ENCODE assay signal across 29 mouse cellular contexts in the genomic region with DNA sequence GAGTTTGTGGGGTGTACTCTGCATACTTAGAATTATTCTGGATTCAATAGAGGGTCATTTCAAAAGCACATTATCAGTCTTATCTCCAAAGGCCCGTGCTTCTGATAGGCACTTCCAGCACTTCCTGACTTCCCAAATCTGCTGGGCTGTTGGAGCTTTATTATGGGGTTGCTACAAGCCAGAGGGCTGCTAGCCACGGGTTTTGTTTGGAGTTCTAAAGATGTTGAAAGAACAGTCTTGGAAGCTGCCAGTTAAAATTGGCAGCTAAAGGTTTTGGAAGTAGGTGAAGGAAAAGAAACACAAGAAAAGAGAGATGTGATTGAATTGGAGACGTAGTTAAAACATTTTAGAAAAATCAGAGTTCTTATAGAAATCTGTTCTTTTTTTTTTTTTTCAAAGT. TPM values are rescaled to one million over a fixed set of nuclear protein-coding genes. Genes with fewer than 3 reads are reported as not detected.
DNase-seq lines count a peak whose midpoint lies in the region; ATAC-seq lines count a peak whose summit lies in the region.
"Had no signal": no experiment of that assay in that cellular context is flagged by ENCODE, and none has a peak within 500 bp of the region (broad histone marks: within the 10 kb centered on the region; RNA-seq: fewer than 3 reads in every experiment).

No protein-coding gene starts in this region.

- H3K36me3 ChIP-seq in heart, embryonic 11.5 days (ENCODE audit: control insufficient read depth, insufficient read depth, low read length) = no peaks in the 10 kb centered on the region
- H3K36me3 ChIP-seq: G1E; heart, embryonic 15.5 days; hindbrain, embryonic 12.5 days; intestine, embryonic 15.5 days; lung, embryonic 15.5 days; midbrain, embryonic 12.5 days; neural tube, embryonic 13.5 days had no signal

- no peak overlapping the region for H3K27ac ChIP-seq in heart, embryonic 11.5 days (ENCODE audit: low read depth, low read length)
- H3K27ac ChIP-seq: heart, adult 2 months; heart, embryonic 15.5 days; hindbrain, embryonic 12.5 days; hindbrain, postnatal 0 days; intestine, embryonic 15.5 days; liver, embryonic 14.5 days; lung, embryonic 15.5 days; midbrain, embryonic 12.5 days; neural tube, embryonic 13.5 days had no signal

- DNase-seq in adrenal gland, postnatal 14 days = peak; percentile 5
- DNase-seq in adrenal gland, adult 2 months = no peak
- peak; percentile 8 for DNase-seq in heart, postnatal 25 days (ENCODE audit: low spot score)
- DNase-seq in lung, postnatal 25 days (ENCODE audit: low spot score) = peak; percentile 21
- DNase-seq in lung, postnatal 10 days = no peak
- DNase-seq in layer of hippocampus, adult 18-20 months (ENCODE audit: low spot score in 2 of 2) = no peak
- DNase-seq: cerebellum, adult 11-12 months; cerebellum, adult 9-11 months; gastrocnemius, postnatal 14 days; heart, postnatal 36 days; kidney, adult 2 months; kidney, postnatal 36 days; left cerebral cortex, postnatal 4 days; right cerebral cortex, postnatal 4 days; thymus, postnatal 4 days had no signal

- no peak overlapping the region for H3K4me3 ChIP-seq in heart, embryonic 11.5 days (ENCODE audit: low read depth, low read length)
- H3K4me3 ChIP-seq: erythroblast, embryonic 14.5 days; heart, adult 2 months; heart, embryonic 15.5 days; hindbrain, embryonic 12.5 days; intestine, embryonic 15.5 days; lung, embryonic 15.5 days; megakaryocyte, embryonic 14.5 days; midbrain, embryonic 12.5 days; neural tube, embryonic 13.5 days had no signal

- no peaks in the 10 kb centered on the region for H3K4me1 ChIP-seq in heart, embryonic 11.5 days (ENCODE audit: control insufficient read depth, insufficient read depth, low read length)
- H3K4me1 ChIP-seq: heart, embryonic 15.5 days; hindbrain, embryonic 12.5 days; intestine, embryonic 15.5 days; lung, embryonic 15.5 days; megakaryocyte, embryonic 14.5 days; midbrain, embryonic 12.5 days; neural tube, embryonic 13.5 days had no signal

- ATAC-seq in heart, embryonic 11.5 days (replicated peaks; ENCODE audit: insufficient number of reproducible peaks, low FRiP score, low TSS enrichment) = no peak
- ATAC-seq: forebrain, embryonic 16.5 days; hindbrain, postnatal 0 days; intestine, embryonic 15.5 days had no signal

- no peak overlapping the region for H3K4me2 ChIP-seq in heart, embryonic 11.5 days
- H3K4me2 ChIP-seq: heart, embryonic 15.5 days; hindbrain, embryonic 12.5 days; intestine, embryonic 15.5 days; lung, embryonic 15.5 days; midbrain, embryonic 12.5 days; neural tube, embryonic 13.5 days had no signal

- WGBS in heart, embryonic 11.5 days (ENCODE audit: insufficient replicate concordance) = 43% methylated on average over 3 of the region's 3 CpGs

- H3K9ac ChIP-seq in heart, embryonic 11.5 days (ENCODE audit: low read depth, low read length) = no peak overlapping the region
- H3K9ac ChIP-seq: heart, embryonic 15.5 days; hindbrain, embryonic 12.5 days; intestine, embryonic 15.5 days; liver, embryonic 14.5 days; lung, embryonic 15.5 days; midbrain, embryonic 12.5 days; neural tube, embryonic 13.5 days had no signal

- H3K27me3 ChIP-seq in heart, embryonic 11.5 days (ENCODE audit: control insufficient read depth, insufficient read depth, low read length) = no peaks in the 10 kb centered on the region
- H3K27me3 ChIP-seq: heart, embryonic 15.5 days; intestine, embryonic 15.5 days had no signal

- intact Hi-C loops in heart, postnatal 25 days (cut with DNase I) = no loop called here

- no peaks in the 10 kb centered on the region for H3K9me3 ChIP-seq in heart, embryonic 11.5 days (replicated peaks; ENCODE audit: control insufficient read depth, low read length)
- H3K9me3 ChIP-seq: G1E; heart, embryonic 15.5 days; hindbrain, embryonic 12.5 days; intestine, embryonic 15.5 days; lung, embryonic 15.5 days; megakaryocyte, embryonic 14.5 days; midbrain, embryonic 12.5 days; neural tube, embryonic 13.5 days had no signal

RNA-seq across cellular contexts. Expression of gene Pir, which starts 6.4 kb away (rescaled TPM):
- 4.5 and 4.9 TPM in 2 replicates for total RNA-seq in adrenal gland, postnatal 14 days (2021)
- total RNA-seq in adrenal gland, adult 2 months (2021) = 1 to 10 TPM; 5.6 to 6.9 TPM
- polyA plus RNA-seq in adrenal gland, adult 2 months (2012; rRNA removed) = 1.9 and 2.2 TPM in 2 replicates
- total RNA-seq in heart, postnatal 25 days (2021) = 1 to 10 TPM; 3.4 to 3.6 TPM
- polyA plus RNA-seq in heart, embryonic 11.5 days (2014; fragmentation: Nextera tagmentation; extraction: Ambion mirVana) = 10.5 and 12.3 TPM in 2 replicates
- total RNA-seq in layer of hippocampus, adult 18-20 months (2021) = 1 to 10 TPM; 6.6 to 7.8 TPM
- polyA plus RNA-seq: G1E had no signal

RNA-seq across cellular contexts. Expression of gene Bmx, which starts 17.5 kb away (rescaled TPM):
- total RNA-seq in adrenal gland, postnatal 14 days (2021) = 0.56 and 1.0 TPM in 2 replicates
- total RNA-seq in adrenal gland, adult 2 months (2021) = under 1 TPM; 0.17 to 0.66 TPM
- polyA plus RNA-seq in adrenal gland, adult 2 months (2012; rRNA removed) = 0.03 TPM in 1 of 2 replicates, not detected in the other
- 1 to 10 TPM; 2.4 to 3.2 TPM for total RNA-seq in heart, postnatal 25 days (2021)
- 8.9 and 10.4 TPM in 2 replicates for polyA plus RNA-seq in heart, embryonic 11.5 days (2014; fragmentation: Nextera tagmentation; extraction: Ambion mirVana)
- total RNA-seq in layer of hippocampus, adult 18-20 months (2021) = under 1 TPM; 0.56 to 0.67 TPM
- polyA plus RNA-seq: erythroblast, embryonic 14.5 days; G1E had no signal

Comparison
In these comparisons a context has a peak if more than half of its experiments do, and no peak if none do; other contexts are left out.
1. DNase-seq: peak in adrenal gland, postnatal 14 days (single experiment), heart, postnatal 25 days (single experiment) and lung, postnatal 25 days (single experiment); none in adrenal gland, adult 2 months (single experiment), lung, postnatal 10 days (single experiment) and layer of hippocampus, adult 18-20 months (0 of 2).